Mouse (Mus musculus) stomach, postnatal 0 days (tissue): ENCODE measurements around the gene Tprgl. TPM values are rescaled to one million over a fixed set of nuclear protein-coding genes. Genes with fewer than 3 reads are reported as not detected.

ENCODE experiments used
- ATAC-seq: fragments of 200-750 bp; cut with Nextera tagmentation; 2 replicates; pipeline ENCODE4 v1.8.0; 2017; ENCODE audit not compliant: low FRiP score, low TSS enrichment
- DNase-seq: peaks from one replicate; pipeline ENCODE4 v3.0.0-alpha.2; 2016; ENCODE audit warnings: low spot score
- H3K27ac ChIP-seq: fragments of 300-500 bp; sonication (generic); replicated peaks from 2 replicates; pipeline ENCODE4 v1.5.1; 2014; ENCODE audit warnings: mild to moderate bottlenecking, control low read depth
- H3K27me3 ChIP-seq: fragments of 300-500 bp; sonication (generic); 2 replicates; pipeline ENCODE4 v1.6.1; 2014; ENCODE audit warnings: low read length; ENCODE audit not compliant: control insufficient read depth, insufficient read depth
- H3K36me3 ChIP-seq: fragments of 300-500 bp; sonication (generic); 2 replicates; pipeline ENCODE4 v1.6.1; 2014; ENCODE audit warnings: low read length, mixed read lengths; ENCODE audit not compliant: control insufficient read depth, insufficient read depth
- H3K4me1 ChIP-seq: fragments of 300-500 bp; sonication (generic); replicated peaks from 2 replicates; pipeline ENCODE4 v1.6.1; 2014; ENCODE audit warnings: antibody characterized with exemption; ENCODE audit not compliant: control insufficient read depth, insufficient read depth
- H3K4me2 ChIP-seq: fragments of 300-500 bp; sonication (generic); replicated peaks from 2 replicates; pipeline ENCODE4 v1.6.1; 2014; ENCODE audit warnings: low read depth, mild to moderate bottlenecking, control low read depth, moderate library complexity
- H3K4me3 ChIP-seq: fragments of 300-500 bp; sonication (generic); 2 replicates; pipeline ENCODE4 v1.5.1; 2014; ENCODE audit warnings: low read depth, low read length, control low read depth
- H3K9ac ChIP-seq: fragments of 300-500 bp; sonication (generic); 2 replicates; pipeline ENCODE4 v1.6.1; 2014; ENCODE audit warnings: mild to moderate bottlenecking, low read length, control low read depth, mixed read lengths
- H3K9me3 ChIP-seq: fragments of 300-500 bp; sonication (generic); 2 replicates; pipeline ENCODE4 v1.6.1; 2016; ENCODE audit warnings: low read length; ENCODE audit not compliant: control insufficient read depth
- CTCF ChIP-seq: IDR thresholded peaks from 2 replicates; pipeline ENCODE4 v1.5.1; 2016; ENCODE audit warnings: antibody characterized with exemption, low read depth, mild to moderate bottlenecking, moderate library complexity
- EP300 ChIP-seq: optimal IDR thresholded peaks from 2 replicates; pipeline ENCODE3; 2016; ENCODE audit warnings: antibody characterized with exemption
- WGBS: fragments of 180-500 bp; shearing (Covaris S2); extraction: QIAGEN DNeasy Blood & Tissue Kit; methylation state at CpG from one replicate; pipeline ENCODE4 v1.1.7; 2014; 5-methylcytosine and 5-hydroxymethylcytosine counted together
- polyA plus RNA-seq: library from polyadenylated mRNA; unstranded; fragments of >200 nt; fragmentation: Nextera tagmentation; extraction: Ambion mirVana; gene quantifications from 2 replicates; pipeline ENCODE4 v1.2.1, GENCODE M21; 2015

Gene Tprgl
- polyA plus RNA-seq, 1 experiment from 2014 or later, result 165 TPM

DNA sequence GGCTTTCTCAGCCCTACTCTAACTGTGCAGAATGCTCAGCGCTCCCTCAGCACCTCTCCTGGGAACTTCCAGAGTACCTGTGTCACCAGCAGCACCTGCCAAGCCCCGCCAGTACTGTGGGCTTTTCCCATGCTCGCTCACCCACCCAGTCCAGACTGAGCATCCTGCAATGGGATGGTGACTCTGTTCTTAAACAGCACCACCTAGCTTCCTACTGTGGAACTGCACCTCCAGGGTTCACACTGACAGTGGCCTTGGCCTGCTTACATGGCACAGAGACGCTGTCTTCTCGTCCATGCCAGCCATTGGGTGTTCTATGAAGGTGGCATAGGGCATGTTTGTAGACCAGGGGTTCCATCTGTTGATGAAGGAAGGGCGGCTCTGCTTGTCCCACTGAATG lies 1.5 kb downstream of the Tprgl start:
- Histone ChIP-seq H3K27ac (no peak overlapping the region), H3K9me3 (no peaks in the 10 kb centered on the region), H3K36me3 (peaks cover 10% of the 10 kb centered on the region), H3K4me3 (no peak overlapping the region), H3K9ac (no peak overlapping the region), H3K27me3 (no peaks in the 10 kb centered on the region), H3K4me2 (peak overlapping the region; percentile 89; the same call in 1 of the 2 replicates), H3K4me1 (no peaks in the 10 kb centered on the region; the same call in 1 of the 2 replicates)
- DNase-seq (peak; percentile 85), ATAC-seq (0 out of 2 replicates have a peak, but pooled peaks have one; percentile 6)
- TF ChIP-seq CTCF (peak; percentile 99), EP300 (no peak)
- WGBS, result 21% methylated on average over 6 of the region's 6 CpGs

DNA sequence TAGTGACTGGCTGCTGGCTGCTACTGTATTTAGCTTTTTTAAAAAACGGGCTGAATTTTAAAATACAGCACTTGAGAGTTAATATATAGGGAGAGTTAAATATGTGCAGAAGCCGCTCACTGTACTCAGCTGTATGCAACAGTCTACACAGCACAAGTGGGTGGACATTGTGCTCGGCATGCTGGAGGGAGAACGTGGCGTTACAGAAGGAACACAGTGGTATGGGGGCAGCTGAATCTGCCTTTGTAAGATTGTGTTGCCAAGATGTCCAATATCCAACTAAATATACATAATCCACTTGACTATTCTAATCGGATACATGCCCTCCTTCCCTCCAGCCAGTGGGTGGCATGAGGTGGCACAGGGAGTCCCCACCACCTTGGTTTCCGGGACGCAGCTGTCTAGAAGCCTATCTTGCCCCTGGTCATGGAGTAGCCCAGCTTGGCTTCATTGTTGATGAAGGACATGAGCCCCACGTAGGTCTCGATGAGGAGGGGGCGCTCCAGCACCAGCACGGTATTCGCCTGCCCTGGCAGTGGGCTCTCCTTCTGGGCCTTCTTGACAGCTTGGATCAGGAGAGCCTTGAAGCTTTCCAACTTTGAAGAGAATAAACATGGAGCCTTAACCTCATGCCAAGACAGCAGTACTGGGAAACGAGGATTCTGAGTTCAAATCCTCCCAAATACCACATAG lies 2.4 kb downstream of the Tprgl start:
- no peak for ATAC-seq
- Histone ChIP-seq H3K27me3 (no peaks in the 10 kb centered on the region), H3K4me2 (no peak overlapping the region), H3K4me3 (no peak overlapping the region), H3K36me3 (peaks cover 10% of the 10 kb centered on the region), H3K9me3 (no peaks in the 10 kb centered on the region), H3K4me1 (no peaks in the 10 kb centered on the region; the same call in 1 of the 2 replicates), H3K9ac (no peak overlapping the region), H3K27ac (no peak overlapping the region)
- TF ChIP-seq EP300, result no peak
- TF ChIP-seq CTCF, result no peak
- 93% methylated on average over 14 of the region's 14 CpGs for WGBS
- DNase-seq, result no peak

DNA sequence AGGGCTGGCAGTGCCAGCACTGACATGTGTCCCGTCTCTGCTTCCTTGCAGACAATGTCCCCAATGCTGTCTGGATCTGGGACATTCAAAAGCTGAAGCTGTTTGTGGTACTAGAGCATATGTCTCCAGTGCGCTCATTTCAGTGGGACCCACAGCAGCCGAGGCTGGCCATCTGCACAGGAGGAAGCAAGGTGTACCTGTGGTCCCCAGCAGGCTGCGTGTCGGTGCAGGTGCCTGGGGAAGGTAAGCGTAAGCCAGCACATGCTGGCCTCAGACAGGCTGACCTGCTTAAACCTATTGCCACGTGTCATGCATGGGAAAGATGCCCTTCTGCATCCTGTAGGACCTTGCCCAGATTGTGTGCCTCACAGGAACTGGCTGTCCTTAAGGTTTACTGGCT lies 4.4 kb downstream of the Tprgl start:
- no peaks in the 10 kb centered on the region for H3K27me3 ChIP-seq
- no peaks in the 10 kb centered on the region; the same call in 1 of the 2 replicates for H3K4me1 ChIP-seq
- no peak for ATAC-seq
- no peak overlapping the region for H3K27ac ChIP-seq
- TF ChIP-seq CTCF, result no peak
- no peak for TF ChIP-seq EP300
- no peak overlapping the region for H3K4me3 ChIP-seq
- WGBS, result 76% methylated on average over 7 of the region's 7 CpGs
- H3K36me3 ChIP-seq, result peaks cover 18% of the 10 kb centered on the region
- H3K9ac ChIP-seq, result no peak overlapping the region
- no peak overlapping the region for H3K4me2 ChIP-seq
- no peak for DNase-seq
- H3K9me3 ChIP-seq, result no peaks in the 10 kb centered on the region

DNA sequence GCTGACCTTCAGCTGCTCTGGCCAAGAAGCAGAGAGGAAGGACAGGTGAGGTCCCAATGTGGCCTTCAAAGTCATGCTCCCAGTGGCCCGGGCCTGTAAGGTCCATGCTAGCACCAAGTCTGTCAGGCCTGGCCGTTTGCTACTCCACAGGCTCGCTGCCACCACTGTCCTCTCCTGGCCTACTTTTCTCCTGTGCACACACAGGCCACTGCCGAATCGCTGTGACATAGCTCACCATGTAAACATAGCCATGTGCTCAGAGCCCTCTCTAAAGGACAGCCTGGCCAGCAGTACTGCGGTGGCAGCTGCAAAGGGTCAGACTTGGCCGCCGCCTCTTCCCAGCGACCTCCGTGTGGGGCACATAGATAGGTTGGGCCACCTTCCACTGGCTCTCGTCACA lies 6.4 kb downstream of the Tprgl start:
- H3K4me2 ChIP-seq, result no peak overlapping the region
- TF ChIP-seq EP300 (no peak), CTCF (no peak)
- ATAC-seq (0 out of 2 replicates have a peak, but pooled peaks have one; percentile 14), DNase-seq (no peak)
- no peaks in the 10 kb centered on the region for H3K27me3 ChIP-seq
- H3K4me3 ChIP-seq, result no peak overlapping the region
- 64% methylated on average over 11 of the region's 11 CpGs for WGBS
- no peak overlapping the region for H3K9ac ChIP-seq
- peaks cover 23% of the 10 kb centered on the region for H3K36me3 ChIP-seq
- H3K4me1 ChIP-seq, result no peaks in the 10 kb centered on the region; the same call in 1 of the 2 replicates
- H3K27ac ChIP-seq, result no peak overlapping the region
- no peaks in the 10 kb centered on the region for H3K9me3 ChIP-seq

DNA sequence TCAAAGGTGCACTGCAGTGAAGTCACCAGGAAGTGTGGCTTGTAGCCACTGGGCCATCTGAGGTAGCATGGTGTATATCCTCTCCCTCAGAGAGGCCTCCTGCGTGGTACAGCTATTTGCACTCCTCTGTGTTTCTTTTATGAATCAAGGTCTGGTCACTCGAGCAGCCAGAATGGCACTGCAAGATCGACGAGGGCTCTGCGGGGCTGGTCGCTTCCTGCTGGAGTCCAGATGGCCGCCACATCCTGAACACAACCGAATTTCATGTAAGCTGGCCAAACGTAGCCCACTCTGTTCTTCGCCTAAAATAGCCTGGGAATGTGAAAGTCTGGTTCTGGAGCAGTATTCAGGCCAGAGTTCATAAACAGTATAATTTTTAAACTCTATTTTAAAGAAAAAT lies 14.1 kb downstream of the Tprgl start:
- no peak for ATAC-seq
- no peak for DNase-seq
- Histone ChIP-seq H3K4me1 (peaks cover 4% of the 10 kb centered on the region; the same call in 1 of the 2 replicates), H3K27ac (no peak overlapping the region), H3K9me3 (no peaks in the 10 kb centered on the region), H3K36me3 (peaks cover 8% of the 10 kb centered on the region; the same call in 1 of the 2 replicates), H3K4me2 (no peak overlapping the region), H3K9ac (no peak overlapping the region), H3K27me3 (no peaks in the 10 kb centered on the region), H3K4me3 (no peak overlapping the region)
- TF ChIP-seq CTCF (no peak), EP300 (no peak)
- WGBS, result 79% methylated on average over 10 of the region's 10 CpGs

DNA sequence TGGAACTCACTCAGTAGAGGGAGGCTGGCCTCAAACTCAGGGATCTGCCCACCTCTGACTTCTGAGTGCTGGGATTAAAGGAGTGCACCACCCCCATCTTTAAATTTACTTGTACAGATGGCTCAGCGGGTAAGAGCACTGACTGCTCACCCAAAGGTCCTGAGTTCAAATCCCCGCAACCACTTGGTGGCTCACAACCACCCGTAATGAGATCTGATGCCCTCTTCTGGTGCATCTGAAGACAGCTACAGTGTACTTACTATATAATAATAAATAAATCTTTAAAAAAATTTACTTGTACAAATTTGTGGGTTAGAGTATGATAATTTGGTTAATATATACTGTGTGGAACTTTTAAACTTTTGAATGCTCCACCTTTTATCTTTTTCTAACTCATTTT lies 15.8 kb downstream of the Tprgl start:
- ATAC-seq, result no peak
- no peak for DNase-seq
- Histone ChIP-seq H3K27me3 (no peaks in the 10 kb centered on the region; the same call in 1 of the 2 replicates), H3K4me3 (no peak overlapping the region), H3K27ac (no peak overlapping the region), H3K9me3 (no peaks in the 10 kb centered on the region), H3K4me1 (peaks cover 7% of the 10 kb centered on the region), H3K4me2 (no peak overlapping the region), H3K9ac (no peak overlapping the region), H3K36me3 (peaks cover 3% of the 10 kb centered on the region; the same call in 1 of the 2 replicates)
- 0 out of 2 replicates have a peak, but pooled peaks have one; percentile 10 for TF ChIP-seq CTCF
- TF ChIP-seq EP300, result no peak
- WGBS, result 87% methylated on average over 3 of the region's 3 CpGs
